Mouse (Mus musculus) CD4-positive, CD25-positive, alpha-beta regulatory T cell, adult 2 months (primary cell): ENCODE measurements at regions not wholly inside any gene's neighbourhood (a gene's known extent, or its start where the extent isn't known, plus 50 kb on each side); places are given as distances from the start of the nearest gene placed in this dataset.

Experiments used
- DNase-seq: peaks from one replicate; pipeline ENCODE4 v3.0.0-alpha.2; 2012; ENCODE audit warnings: low read depth, low spot score

GRCm38 (mm10) chr9:14174324-14175040 is 100.4 kb upstream of the Sesn3 start:
- DNase-seq: no peak

- peak; percentile 33 for DNase-seq
These were observed 99.6 kb upstream of the Sesn3 start for GRCm38 (mm10) chr9:14175041-14175881.

DNA sequence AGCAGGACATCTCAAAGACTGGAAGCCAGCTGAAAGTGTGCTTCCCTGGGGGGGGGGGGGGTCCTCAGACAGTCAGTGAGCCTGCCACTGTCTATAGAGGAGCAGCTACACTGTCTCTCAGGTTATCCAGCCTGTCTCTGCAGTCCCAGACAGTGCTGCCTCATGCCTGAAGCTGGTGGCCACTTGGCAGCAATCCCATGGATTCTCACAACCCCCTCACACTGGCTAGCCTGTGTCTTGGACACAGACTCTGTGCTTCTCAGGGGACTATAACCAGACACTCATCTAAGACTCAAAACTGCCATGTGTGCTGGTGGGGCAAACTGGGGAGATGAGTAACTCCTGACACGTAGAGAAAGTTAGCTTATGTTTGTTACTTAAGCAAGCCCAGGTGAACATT is 95.1 kb upstream of the Sesn3 start:
- DNase-seq: no peak

GRCm38 (mm10) chr9:14184261-14184660 is 90.6 kb upstream of the Sesn3 start:
- DNase-seq: no peak

DNA sequence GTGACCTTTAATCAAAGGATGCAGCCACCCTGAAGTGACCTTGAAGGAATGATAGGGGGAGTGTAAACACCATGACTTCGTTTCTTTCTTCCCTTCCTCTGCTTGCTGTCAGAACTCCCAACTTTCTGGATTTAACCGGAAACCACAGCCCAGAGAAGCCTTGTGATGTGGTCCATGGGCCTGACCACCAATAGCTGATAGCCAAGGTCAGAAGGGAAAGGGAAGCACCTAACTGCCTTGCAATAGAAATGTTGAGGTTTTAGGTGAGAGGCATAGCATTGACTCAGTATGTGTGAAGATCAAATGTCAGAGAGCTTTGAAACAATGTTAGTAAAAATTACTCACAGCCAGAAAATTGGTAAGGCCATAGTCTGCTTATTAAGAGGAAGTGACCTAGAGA is 89.2 kb upstream of the Sesn3 start:
- DNase-seq: no peak

GRCm38 (mm10) chr9:14187753-14188152 is 87.1 kb upstream of the Sesn3 start:
- no peak for DNase-seq

- DNase-seq: no peak
These were observed 86.4 kb upstream of the Sesn3 start for GRCm38 (mm10) chr9:14188504-14188903.

- DNase-seq: no peak
These were observed 84.2 kb upstream of the Sesn3 start for GRCm38 (mm10) chr9:14190660-14191059.

- no peak for DNase-seq
These were observed 80.1 kb upstream of the Sesn3 start for GRCm38 (mm10) chr9:14194748-14195147.

DNA sequence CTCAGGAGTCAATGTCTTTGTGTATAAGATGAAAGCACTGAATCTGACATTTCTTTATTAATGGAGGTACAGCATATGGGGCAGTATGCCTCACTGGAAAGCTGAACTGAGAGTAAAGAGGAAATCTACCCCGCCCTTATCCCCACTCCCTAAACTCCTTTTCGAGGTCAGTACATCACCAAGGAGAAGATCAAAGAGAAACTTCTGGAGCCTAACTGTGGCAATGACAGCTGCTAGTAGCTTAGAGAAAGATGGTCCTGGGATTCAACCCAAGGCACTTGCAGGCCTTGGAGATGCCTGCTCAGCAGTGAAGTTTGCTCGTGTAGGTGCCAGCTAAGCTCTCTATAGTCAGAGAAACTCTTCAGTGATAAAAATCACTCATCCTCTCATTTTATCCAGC is 75.8 kb upstream of the Sesn3 start:
- DNase-seq: no peak

GRCm38 (mm10) chr9:14199983-14200700 is 74.7 kb upstream of the Sesn3 start:
- peak; percentile 64 for DNase-seq

DNA sequence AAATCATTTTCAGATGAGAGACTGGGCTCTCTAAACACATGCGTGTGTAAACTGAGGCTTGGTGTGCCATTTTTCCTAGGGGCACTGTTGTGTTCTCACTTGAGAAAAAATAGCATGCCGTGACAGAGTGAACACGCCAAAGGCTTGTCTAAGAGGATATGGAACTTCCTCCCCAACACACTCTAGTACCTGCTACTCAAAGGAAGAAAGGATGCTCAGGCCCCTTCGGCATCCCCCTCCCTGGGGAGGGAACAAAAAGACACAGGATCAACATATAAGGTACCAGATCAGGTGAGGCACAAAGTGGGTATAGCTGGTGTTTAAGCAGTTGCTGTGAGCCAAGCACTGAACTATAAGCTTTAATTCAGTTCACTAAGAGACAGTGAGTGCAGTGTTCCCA is 74.0 kb upstream of the Sesn3 start:
- peak; percentile 36 for DNase-seq

GRCm38 (mm10) chr9:14202551-14203306 is 72.1 kb upstream of the Sesn3 start:
- no peak for DNase-seq

GRCm38 (mm10) chr9:14203307-14203695 is 71.6 kb upstream of the Sesn3 start:
- DNase-seq: no peak

GRCm38 (mm10) chr9:14203768-14204416 is 71.0 kb upstream of the Sesn3 start:
- no peak for DNase-seq

DNA sequence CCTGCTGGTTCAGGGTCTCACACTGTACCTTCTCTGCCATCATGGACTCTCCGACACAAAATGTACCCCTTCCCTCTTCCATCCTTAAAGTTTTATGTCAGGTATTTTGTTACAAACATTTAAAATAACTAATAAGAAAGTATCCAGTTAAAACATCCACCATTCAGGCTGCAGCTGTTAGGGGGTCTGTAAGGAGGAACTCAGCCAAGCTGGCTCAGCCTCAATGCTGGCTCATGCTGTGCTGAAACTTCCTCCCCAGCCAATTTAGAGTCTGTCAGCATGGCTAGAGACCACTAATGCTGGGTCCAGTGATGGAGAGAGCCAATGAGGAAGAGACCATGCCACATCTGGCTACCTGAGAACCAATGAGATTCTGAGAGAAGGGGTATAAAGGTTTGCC is 70.0 kb upstream of the Sesn3 start:
- DNase-seq: no peak

GRCm38 (mm10) chr9:14206838-14207560 is 67.9 kb upstream of the Sesn3 start:
- no peak for DNase-seq

DNA sequence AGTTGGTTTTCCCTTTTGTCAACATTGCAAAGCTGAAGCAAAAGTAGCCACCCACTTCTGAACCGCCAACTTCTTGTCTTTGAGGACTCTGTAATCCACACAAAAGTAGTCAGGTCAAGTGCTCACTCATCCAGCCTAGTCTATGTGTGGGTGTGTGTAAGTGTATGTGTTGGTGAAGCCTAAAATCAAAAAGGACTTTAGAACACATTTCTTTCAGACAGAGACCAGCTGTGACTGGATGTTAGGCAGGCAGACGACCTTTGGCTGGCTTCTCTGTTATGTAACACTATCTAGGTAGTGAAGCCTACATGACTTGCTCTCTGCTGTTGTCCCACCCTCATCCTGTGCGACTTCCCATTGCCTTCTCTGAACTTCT is 67.3 kb upstream of the Sesn3 start:
- DNase-seq: no peak

DNA sequence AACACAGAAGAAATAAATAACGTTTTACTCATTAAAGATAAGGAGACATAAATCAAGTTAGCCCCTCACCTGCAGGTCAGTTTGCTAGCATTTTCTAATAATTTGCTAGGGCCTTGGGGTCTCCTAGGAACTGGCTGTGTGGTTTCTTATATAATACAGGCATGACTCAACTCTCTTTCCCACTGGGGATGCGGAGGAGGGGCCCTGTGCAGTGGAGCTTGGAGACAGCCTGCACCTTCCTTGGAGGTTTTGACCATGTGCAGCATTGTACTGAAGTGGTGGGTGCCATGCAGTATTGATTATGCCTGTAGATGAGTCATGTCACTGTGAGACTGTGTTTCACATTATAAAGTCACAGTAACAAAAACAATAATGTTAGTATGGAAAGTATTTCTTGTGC is 61.6 kb upstream of the Sesn3 start:
- DNase-seq: no peak

DNA sequence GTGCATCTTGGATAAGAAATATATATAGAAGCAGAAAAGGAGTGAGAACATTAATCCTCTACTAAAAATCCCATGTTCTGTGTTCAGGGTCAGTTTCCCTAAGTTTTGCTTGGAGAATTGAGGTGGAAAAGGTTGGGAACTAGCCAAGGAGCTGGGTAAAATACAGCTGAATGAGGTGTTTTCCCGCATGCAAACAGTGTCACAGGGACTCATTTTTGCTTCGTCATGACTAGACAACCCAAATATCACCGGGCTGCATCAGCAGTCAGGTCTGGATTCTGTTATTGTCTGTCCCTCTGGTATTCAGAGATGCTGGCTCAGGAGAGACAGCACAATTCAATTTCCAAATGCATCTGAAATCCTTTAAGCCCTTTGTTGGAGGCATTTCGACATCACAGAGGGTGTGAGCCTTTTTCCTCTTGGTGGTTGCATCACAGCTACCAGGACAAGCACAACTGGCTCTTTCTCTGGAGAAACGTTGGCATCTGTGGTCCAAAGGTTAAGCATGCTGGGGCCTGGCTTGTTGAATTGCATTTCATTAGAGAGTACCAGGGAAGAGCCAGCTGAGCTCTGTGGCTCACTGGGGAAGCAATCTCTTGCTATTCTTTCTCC is 59.6 kb upstream of the Sesn3 start:
- no peak for DNase-seq
